Mouse (Mus musculus) MEL (cell line): ENCODE measurements around the gene Il10rb.

Experiments
- CTCF ChIP-seq, 3 experiments: IDR thresholded peaks in 2 of 3; conservative IDR thresholded peaks in 1 of 3; 2 replicates each; pipeline ENCODE4 v1.5.1; 2011 to 2012; ENCODE audit warnings: low read length in 3 of 3, low read depth in 2 of 3, mild to moderate bottlenecking in 2 of 3, improper control_type of control experiment in 1 of 3, inconsistent platforms in 1 of 3, mixed read lengths in 1 of 3, moderate library complexity in 1 of 3; ENCODE audit not compliant: control insufficient read depth in 1 of 3, insufficient read depth in 1 of 3, poor library complexity in 1 of 3, severe bottlenecking in 1 of 3
- EP300 ChIP-seq, 2 experiments: IDR thresholded peaks; 2 replicates each; pipeline ENCODE4 v1.6.1; 2011; ENCODE audit warnings: improper control_type of control experiment in 2 of 2, low read length in 2 of 2, low read depth in 1 of 2, mild to moderate bottlenecking in 1 of 2
- ETS1 ChIP-seq: IDR thresholded peaks from 2 replicates; pipeline ENCODE4 v1.6.1; 2012; ENCODE audit warnings: low read depth, mild to moderate bottlenecking, inconsistent platforms, low read length, improper control_type of control experiment, moderate library complexity
- MAX ChIP-seq: IDR thresholded peaks from 2 replicates; pipeline ENCODE4 v1.6.1; 2011; ENCODE audit warnings: low read length, improper control_type of control experiment
- MAZ ChIP-seq: IDR thresholded peaks from 2 replicates; pipeline ENCODE4 v1.6.1; 2012; ENCODE audit warnings: low read depth, mild to moderate bottlenecking, inconsistent platforms, low read length, improper control_type of control experiment
- RAD21 ChIP-seq: IDR thresholded peaks from 2 replicates; pipeline ENCODE4 v1.6.1; 2011; ENCODE audit warnings: mild to moderate bottlenecking, low read depth, low read length, improper control_type of control experiment
- SMC3 ChIP-seq: IDR thresholded peaks from 2 replicates; pipeline ENCODE4 v1.6.1; 2011; ENCODE audit warnings: low read depth, low read length, improper control_type of control experiment
- TBP ChIP-seq: IDR thresholded peaks from 2 replicates; pipeline ENCODE4 v1.8.0; 2011; ENCODE audit warnings: low read depth, low read length, improper control_type of control experiment
- UBTF ChIP-seq: IDR thresholded peaks from 2 replicates; pipeline ENCODE4 v1.6.1; 2012; ENCODE audit warnings: low read depth, mild to moderate bottlenecking, inconsistent platforms, low read length, improper control_type of control experiment, moderate library complexity, borderline replicate concordance; ENCODE audit not compliant: insufficient read depth
- USF2 ChIP-seq, 2 experiments: IDR thresholded peaks; 2 replicates each; pipeline ENCODE4 v1.6.1; 2011 to 2012; ENCODE audit warnings: improper control_type of control experiment in 2 of 2, low read length in 2 of 2, borderline replicate concordance in 1 of 2, inconsistent platforms in 1 of 2, low read depth in 1 of 2, mild to moderate bottlenecking in 1 of 2; ENCODE audit not compliant: insufficient read depth in 1 of 2
- ZKSCAN1 ChIP-seq: IDR thresholded peaks from 2 replicates; pipeline ENCODE4 v1.6.1; 2012; ENCODE audit warnings: low read depth, mild to moderate bottlenecking, inconsistent platforms, low read length, improper control_type of control experiment, moderate library complexity
- ZNF384 ChIP-seq: IDR thresholded peaks from 2 replicates; pipeline ENCODE4 v1.6.1; 2012; ENCODE audit warnings: low read depth, mild to moderate bottlenecking, inconsistent platforms, low read length, improper control_type of control experiment

GRCm38 (mm10) chr16:91382261-91382790 is 23.6 kb upstream of the Il10rb start:
- TF ChIP-seq CTCF (IDR thresholded peaks at IDR 0.05 in 2 of 3, conservative IDR thresholded peaks at IDR 0.05 in 1 of 3; ENCODE audit: control insufficient read depth in 1 of 3, insufficient read depth in 1 of 3, low read depth in 2 of 3, low read length in 3 of 3, poor library complexity in 1 of 3, severe bottlenecking in 1 of 3) (no peak), MAZ (no peak), SMC3 (no peak), MAX (no peak), TBP (no peak), USF2 (IDR thresholded peaks at IDR 0.05; ENCODE audit: borderline replicate concordance in 1 of 2, insufficient read depth in 1 of 2, low read depth in 1 of 2, low read length in 2 of 2) (no peak), RAD21 (no peak), EP300 (IDR thresholded peaks at IDR 0.05; ENCODE audit: low read depth in 1 of 2, low read length in 2 of 2) (no peak), ZKSCAN1 (no peak), ZNF384 (no peak), UBTF (no peak), ETS1 (no peak)
